Mouse (Mus musculus): ENCODE data around the gene Reep1. TPM values are rescaled to one million over a fixed set of nuclear protein-coding genes. Genes with fewer than 3 reads are reported as not detected.

The Reep1 gene
- polyA plus RNA-seq (2015; fragmentation: Nextera tagmentation; extraction: Ambion mirVana) = 18.0 and 21.5 TPM in 2 replicates

GRCm38 (mm10) chr6:71707511-71708501 lies at the start of gene Reep1:
TSS of gene Reep1 (plus strand) at chr6:71707561.
- peak; percentile 92 for ATAC-seq (replicated peaks; ENCODE audit: insufficient number of reproducible peaks, insufficient read depth, low FRiP score, low read depth)
- peak within 1 kb of the TSS; percentile 73 for H3K4me3 ChIP-seq
- under 1% methylated on average over 86 of the region's 91 CpGs for WGBS
- H3K27me3 ChIP-seq = peaks cover 11% of the 10 kb centered on the region
- H3K9me3 ChIP-seq (replicated peaks) = no peaks in the 10 kb centered on the region
- peak within 1 kb of the TSS; percentile 90 for H3K27ac ChIP-seq
- H3K4me1 ChIP-seq (replicated peaks) = peaks cover 15% of the 10 kb centered on the region
- no peaks in the 10 kb centered on the region for H3K36me3 ChIP-seq
- peak within 1 kb of the TSS; percentile 74 for H3K9ac ChIP-seq
- H3K4me2 ChIP-seq = peak within 1 kb of the TSS; percentile 86

- Histone ChIP-seq H3K27ac (peak overlapping the region; percentile 72), H3K9me3 (replicated peaks) (no peaks in the 10 kb centered on the region), H3K27me3 (no peaks in the 10 kb centered on the region), H3K36me3 (no peaks in the 10 kb centered on the region), H3K9ac (no peak overlapping the region), H3K4me2 (no peak overlapping the region), H3K4me1 (replicated peaks) (peaks cover 29% of the 10 kb centered on the region), H3K4me3 (no peak overlapping the region)
- ATAC-seq (replicated peaks; ENCODE audit: insufficient number of reproducible peaks, insufficient read depth, low FRiP score, low read depth) = no peak; the same call in 1 of the 2 replicates
- WGBS = 20% methylated on average over 2 of the region's 2 CpGs
Observed at GRCm38 (mm10) chr6:71658290-71658689, 49.1 kb upstream of the Reep1 start.

- 67% methylated on average over 1 of the region's 1 CpGs for WGBS
- H3K27ac ChIP-seq = no peak overlapping the region
- peaks cover 7% of the 10 kb centered on the region for H3K4me1 ChIP-seq (replicated peaks)
- H3K9me3 ChIP-seq (replicated peaks) = no peaks in the 10 kb centered on the region
- H3K36me3 ChIP-seq = no peaks in the 10 kb centered on the region
- no peaks in the 10 kb centered on the region for H3K27me3 ChIP-seq
- H3K4me2 ChIP-seq = no peak overlapping the region
- no peak overlapping the region for H3K4me3 ChIP-seq
- no peak for ATAC-seq (replicated peaks; ENCODE audit: insufficient number of reproducible peaks, insufficient read depth, low FRiP score, low read depth)
- H3K9ac ChIP-seq = no peak overlapping the region
Observed at GRCm38 (mm10) chr6:71664511-71664910, 42.9 kb upstream of the Reep1 start.

GRCm38 (mm10) chr6:71673166-71673565 lies 34.2 kb upstream of the Reep1 start:
- H3K36me3 ChIP-seq = no peaks in the 10 kb centered on the region
- no peaks in the 10 kb centered on the region for H3K4me1 ChIP-seq (replicated peaks)
- H3K4me2 ChIP-seq = no peak overlapping the region
- no peak overlapping the region for H3K4me3 ChIP-seq
- H3K9me3 ChIP-seq (replicated peaks) = no peaks in the 10 kb centered on the region
- H3K9ac ChIP-seq = no peak overlapping the region
- WGBS = 53% methylated on average over 2 of the region's 2 CpGs
- no peak overlapping the region for H3K27ac ChIP-seq
- ATAC-seq (replicated peaks; ENCODE audit: insufficient number of reproducible peaks, insufficient read depth, low FRiP score, low read depth) = no peak
- H3K27me3 ChIP-seq = no peaks in the 10 kb centered on the region

GRCm38 (mm10) chr6:71678891-71679290 lies 28.5 kb upstream of the Reep1 start:
- Histone ChIP-seq H3K9ac (no peak overlapping the region), H3K4me1 (replicated peaks) (no peaks in the 10 kb centered on the region), H3K4me2 (no peak overlapping the region), H3K4me3 (no peak overlapping the region), H3K9me3 (replicated peaks) (no peaks in the 10 kb centered on the region), H3K36me3 (no peaks in the 10 kb centered on the region), H3K27ac (no peak overlapping the region), H3K27me3 (no peaks in the 10 kb centered on the region)
- WGBS = 62% methylated on average over 7 of the region's 7 CpGs
- ATAC-seq (replicated peaks; ENCODE audit: insufficient number of reproducible peaks, insufficient read depth, low FRiP score, low read depth) = no peak

GRCm38 (mm10) chr6:71695150-71695549 lies 12.2 kb upstream of the Reep1 start:
- H3K4me1 ChIP-seq (replicated peaks) = no peaks in the 10 kb centered on the region
- H3K9ac ChIP-seq = no peak overlapping the region
- H3K9me3 ChIP-seq (replicated peaks) = no peaks in the 10 kb centered on the region
- WGBS = 95% methylated on average over 2 of the region's 2 CpGs
- H3K4me3 ChIP-seq = no peak overlapping the region
- no peaks in the 10 kb centered on the region for H3K36me3 ChIP-seq
- no peak overlapping the region for H3K4me2 ChIP-seq
- no peak for ATAC-seq (replicated peaks; ENCODE audit: insufficient number of reproducible peaks, insufficient read depth, low FRiP score, low read depth)
- H3K27me3 ChIP-seq = no peaks in the 10 kb centered on the region
- H3K27ac ChIP-seq = no peak overlapping the region

GRCm38 (mm10) chr6:71695599-71695998 lies 11.8 kb upstream of the Reep1 start:
- ATAC-seq (replicated peaks; ENCODE audit: insufficient number of reproducible peaks, insufficient read depth, low FRiP score, low read depth) = no peak
- no peaks in the 10 kb centered on the region for H3K36me3 ChIP-seq
- no peak overlapping the region for H3K9ac ChIP-seq
- 69% methylated on average over 3 of the region's 3 CpGs for WGBS
- H3K4me2 ChIP-seq = no peak overlapping the region
- H3K4me1 ChIP-seq (replicated peaks) = no peaks in the 10 kb centered on the region
- no peaks in the 10 kb centered on the region for H3K27me3 ChIP-seq
- no peak overlapping the region for H3K27ac ChIP-seq
- no peaks in the 10 kb centered on the region for H3K9me3 ChIP-seq (replicated peaks)
- H3K4me3 ChIP-seq = no peak overlapping the region

- Histone ChIP-seq H3K27ac (no peak overlapping the region), H3K9me3 (replicated peaks) (no peaks in the 10 kb centered on the region), H3K36me3 (no peaks in the 10 kb centered on the region), H3K4me2 (no peak overlapping the region), H3K4me1 (replicated peaks) (peaks cover 15% of the 10 kb centered on the region), H3K27me3 (peaks cover 11% of the 10 kb centered on the region), H3K9ac (no peak overlapping the region), H3K4me3 (no peak overlapping the region)
- ATAC-seq (replicated peaks; ENCODE audit: insufficient number of reproducible peaks, insufficient read depth, low FRiP score, low read depth) = no peak
- WGBS = 80% methylated on average over 12 of the region's 12 CpGs
Observed at GRCm38 (mm10) chr6:71706871-71707270, 490 bp upstream of the Reep1 start.

- peak overlapping the region; percentile 74 for H3K9ac ChIP-seq
- H3K27me3 ChIP-seq = peaks cover 11% of the 10 kb centered on the region
- no peaks in the 10 kb centered on the region for H3K9me3 ChIP-seq (replicated peaks)
- peak overlapping the region; percentile 90 for H3K27ac ChIP-seq
- H3K4me2 ChIP-seq = peak overlapping the region; percentile 86
- ATAC-seq (replicated peaks; ENCODE audit: insufficient number of reproducible peaks, insufficient read depth, low FRiP score, low read depth) = no peak
- peaks cover 15% of the 10 kb centered on the region for H3K4me1 ChIP-seq (replicated peaks)
- WGBS = 17% methylated on average over 3 of the region's 3 CpGs
- no peaks in the 10 kb centered on the region for H3K36me3 ChIP-seq
- peak overlapping the region; percentile 73 for H3K4me3 ChIP-seq
Observed at GRCm38 (mm10) chr6:71708528-71708927, 1.2 kb downstream of the Reep1 start.

- no peak for ATAC-seq (replicated peaks; ENCODE audit: insufficient number of reproducible peaks, insufficient read depth, low FRiP score, low read depth)
- Histone ChIP-seq H3K36me3 (no peaks in the 10 kb centered on the region), H3K4me3 (no peak overlapping the region), H3K27me3 (peaks cover 11% of the 10 kb centered on the region), H3K4me1 (replicated peaks) (peaks cover 20% of the 10 kb centered on the region), H3K27ac (no peak overlapping the region), H3K9ac (no peak overlapping the region), H3K9me3 (replicated peaks) (no peaks in the 10 kb centered on the region), H3K4me2 (no peak overlapping the region)
- WGBS = 83% methylated on average over 3 of the region's 3 CpGs
Observed at GRCm38 (mm10) chr6:71710323-71710722, 3.0 kb downstream of the Reep1 start.

- 76% methylated on average over 5 of the region's 5 CpGs for WGBS
- H3K4me2 ChIP-seq = no peak overlapping the region
- H3K36me3 ChIP-seq = no peaks in the 10 kb centered on the region
- no peaks in the 10 kb centered on the region for H3K9me3 ChIP-seq (replicated peaks)
- no peak overlapping the region for H3K4me3 ChIP-seq
- ATAC-seq (replicated peaks; ENCODE audit: insufficient number of reproducible peaks, insufficient read depth, low FRiP score, low read depth) = no peak
- H3K4me1 ChIP-seq (replicated peaks) = peaks cover 20% of the 10 kb centered on the region
- peaks cover 11% of the 10 kb centered on the region for H3K27me3 ChIP-seq
- no peak overlapping the region for H3K9ac ChIP-seq
- no peak overlapping the region for H3K27ac ChIP-seq
Observed at GRCm38 (mm10) chr6:71711201-71711600, 3.8 kb downstream of the Reep1 start.

Measured in heart, embryonic 15.5 days (tissue).